Mouse (Mus musculus): ENCODE results near the gene Sf3a3. TPM values are rescaled to one million over a fixed set of nuclear protein-coding genes. Genes with fewer than 3 reads are reported as not detected.

Sf3a3 gene
- 137 and 180 TPM in 2 replicates for polyA plus RNA-seq (2016; fragmentation: Nextera tagmentation; extraction: Ambion mirVana)

- H3K9me3 ChIP-seq = no peaks in the 10 kb centered on the region
- WGBS = under 1% methylated on average over 57 of the region's 57 CpGs
- peak within 1 kb of the TSS; percentile 93 for H3K4me3 ChIP-seq
- H3K27ac ChIP-seq = peak within 1 kb of the TSS; percentile 90
- peaks cover 23% of the 10 kb centered on the region for H3K4me1 ChIP-seq
- H3K27me3 ChIP-seq (ENCODE audit: insufficient read depth, poor library complexity, severe bottlenecking) = no peaks in the 10 kb centered on the region
- peaks cover 41% of the 10 kb centered on the region for H3K36me3 ChIP-seq
- DNase-seq (ENCODE audit: low spot score) = peak; percentile 98
Observed at GRCm38 (mm10) chr4:124714545-124715481, at the start of gene Sf3a3. Sf3a3 (plus strand) TSS chr4:124714776.

- no peak for DNase-seq (ENCODE audit: low spot score)
- H3K27ac ChIP-seq = no peak overlapping the region
Observed at GRCm38 (mm10) chr4:124667476-124668033, 47.0 kb upstream of the Sf3a3 start.

GRCm38 (mm10) chr4:124668078-124668477 is 46.5 kb upstream of the Sf3a3 start:
- Histone ChIP-seq H3K27me3 (ENCODE audit: insufficient read depth, poor library complexity, severe bottlenecking) (peaks cover 95% of the 10 kb centered on the region), H3K4me1 (peaks cover 22% of the 10 kb centered on the region), H3K4me3 (no peak overlapping the region), H3K27ac (no peak overlapping the region), H3K36me3 (no peaks in the 10 kb centered on the region), H3K9me3 (no peaks in the 10 kb centered on the region)
- DNase-seq (ENCODE audit: low spot score) = no peak
- WGBS = 22% methylated on average over 8 of the region's 8 CpGs

More at GRCm38 (mm10) chr4:124667476-124668033, 47.0 kb upstream of the Sf3a3 start:
- WGBS = 38% methylated on average over 14 of the region's 14 CpGs
- H3K9me3 ChIP-seq = no peaks in the 10 kb centered on the region
- no peaks in the 10 kb centered on the region for H3K36me3 ChIP-seq
- peaks cover 17% of the 10 kb centered on the region for H3K4me1 ChIP-seq
- no peak overlapping the region for H3K4me3 ChIP-seq
- H3K27me3 ChIP-seq (ENCODE audit: insufficient read depth, poor library complexity, severe bottlenecking) = peaks cover 95% of the 10 kb centered on the region

GRCm38 (mm10) chr4:124670232-124670631 is 44.3 kb upstream of the Sf3a3 start:
- Histone ChIP-seq H3K4me3 (no peak overlapping the region), H3K27me3 (ENCODE audit: insufficient read depth, poor library complexity, severe bottlenecking) (peaks cover 90% of the 10 kb centered on the region), H3K36me3 (no peaks in the 10 kb centered on the region), H3K27ac (no peak overlapping the region), H3K4me1 (peaks cover 25% of the 10 kb centered on the region), H3K9me3 (no peaks in the 10 kb centered on the region)
- no peak for DNase-seq (ENCODE audit: low spot score)
- 65% methylated on average over 8 of the region's 8 CpGs for WGBS

- 15% methylated on average over 7 of the region's 7 CpGs for WGBS
- Histone ChIP-seq H3K4me3 (peak overlapping the region; percentile 47), H3K36me3 (0 out of 2 replicates have a peak, but pooled peaks cover 2% of the 10 kb centered on the region), H3K9me3 (no peaks in the 10 kb centered on the region), H3K27ac (no peak overlapping the region), H3K4me1 (peaks cover 25% of the 10 kb centered on the region), H3K27me3 (ENCODE audit: insufficient read depth, poor library complexity, severe bottlenecking) (peaks cover 76% of the 10 kb centered on the region)
- DNase-seq (ENCODE audit: low spot score) = no peak
Observed at GRCm38 (mm10) chr4:124671583-124671982, 43.0 kb upstream of the Sf3a3 start.

GRCm38 (mm10) chr4:124672347-124673320 is 41.9 kb upstream of the Sf3a3 start:
- DNase-seq (ENCODE audit: low spot score) = no peak
- 4% methylated on average over 30 of the region's 31 CpGs for WGBS

GRCm38 (mm10) chr4:124674334-124675032 is 40.1 kb upstream of the Sf3a3 start:
- H3K4me1 ChIP-seq = peaks cover 25% of the 10 kb centered on the region
- H3K4me3 ChIP-seq = no peak overlapping the region
- 64% methylated on average over 17 of the region's 17 CpGs for WGBS
- no peak for DNase-seq (ENCODE audit: low spot score)
- H3K9me3 ChIP-seq = no peaks in the 10 kb centered on the region
- H3K27me3 ChIP-seq (ENCODE audit: insufficient read depth, poor library complexity, severe bottlenecking) = peaks cover 47% of the 10 kb centered on the region
- H3K36me3 ChIP-seq = peaks cover 29% of the 10 kb centered on the region
- no peak overlapping the region for H3K27ac ChIP-seq

More at GRCm38 (mm10) chr4:124672347-124673320, 41.9 kb upstream of the Sf3a3 start:
- Histone ChIP-seq H3K9me3 (no peaks in the 10 kb centered on the region), H3K27me3 (ENCODE audit: insufficient read depth, poor library complexity, severe bottlenecking) (peaks cover 66% of the 10 kb centered on the region), H3K27ac (no peak overlapping the region), H3K4me1 (peaks cover 25% of the 10 kb centered on the region), H3K36me3 (peaks cover 11% of the 10 kb centered on the region; the same call in 1 of the 2 replicates), H3K4me3 (peak overlapping the region; percentile 47)

GRCm38 (mm10) chr4:124675037-124675436 is 39.5 kb upstream of the Sf3a3 start:
- Histone ChIP-seq H3K36me3 (peaks cover 35% of the 10 kb centered on the region), H3K27ac (no peak overlapping the region), H3K27me3 (ENCODE audit: insufficient read depth, poor library complexity, severe bottlenecking) (peaks cover 46% of the 10 kb centered on the region), H3K4me1 (peaks cover 25% of the 10 kb centered on the region), H3K4me3 (no peak overlapping the region), H3K9me3 (no peaks in the 10 kb centered on the region)
- DNase-seq (ENCODE audit: low spot score) = no peak
- WGBS = 3% methylated on average over 4 of the region's 4 CpGs

- 79% methylated on average over 6 of the region's 6 CpGs for WGBS
- H3K36me3 ChIP-seq = peaks cover 44% of the 10 kb centered on the region
Observed at GRCm38 (mm10) chr4:124675958-124676357, 38.6 kb upstream of the Sf3a3 start.

GRCm38 (mm10) chr4:124682270-124682669 is 32.3 kb upstream of the Sf3a3 start:
- 68% methylated on average over 7 of the region's 7 CpGs for WGBS
- no peak overlapping the region for H3K27ac ChIP-seq
- peaks cover 5% of the 10 kb centered on the region; the same call in 1 of the 2 replicates for H3K4me1 ChIP-seq
- no peak for DNase-seq (ENCODE audit: low spot score)
- H3K9me3 ChIP-seq = no peaks in the 10 kb centered on the region
- no peak overlapping the region for H3K4me3 ChIP-seq
- peaks cover 84% of the 10 kb centered on the region for H3K36me3 ChIP-seq
- H3K27me3 ChIP-seq (ENCODE audit: insufficient read depth, poor library complexity, severe bottlenecking) = no peaks in the 10 kb centered on the region

More at GRCm38 (mm10) chr4:124675958-124676357, 38.6 kb upstream of the Sf3a3 start:
- H3K27me3 ChIP-seq (ENCODE audit: insufficient read depth, poor library complexity, severe bottlenecking) = peaks cover 36% of the 10 kb centered on the region
- no peaks in the 10 kb centered on the region for H3K9me3 ChIP-seq
- DNase-seq (ENCODE audit: low spot score) = no peak
- H3K4me1 ChIP-seq = peaks cover 24% of the 10 kb centered on the region
- H3K4me3 ChIP-seq = no peak overlapping the region
- H3K27ac ChIP-seq = no peak overlapping the region

GRCm38 (mm10) chr4:124683474-124683873 is 31.1 kb upstream of the Sf3a3 start:
- Histone ChIP-seq H3K4me3 (no peak overlapping the region), H3K27me3 (ENCODE audit: insufficient read depth, poor library complexity, severe bottlenecking) (no peaks in the 10 kb centered on the region), H3K4me1 (peaks cover 5% of the 10 kb centered on the region; the same call in 1 of the 2 replicates), H3K27ac (no peak overlapping the region), H3K36me3 (peaks cover 81% of the 10 kb centered on the region), H3K9me3 (no peaks in the 10 kb centered on the region)
- no peak for DNase-seq (ENCODE audit: low spot score)
- 88% methylated on average over 4 of the region's 4 CpGs for WGBS

GRCm38 (mm10) chr4:124685004-124685403 is 29.6 kb upstream of the Sf3a3 start:
- H3K27ac ChIP-seq = no peak overlapping the region
- H3K36me3 ChIP-seq = peaks cover 73% of the 10 kb centered on the region
- H3K4me3 ChIP-seq = no peak overlapping the region
- no peaks in the 10 kb centered on the region for H3K9me3 ChIP-seq
- WGBS = 76% methylated on average over 4 of the region's 4 CpGs
- no peaks in the 10 kb centered on the region for H3K27me3 ChIP-seq (ENCODE audit: insufficient read depth, poor library complexity, severe bottlenecking)
- peaks cover 5% of the 10 kb centered on the region; the same call in 1 of the 2 replicates for H3K4me1 ChIP-seq
- DNase-seq (ENCODE audit: low spot score) = no peak
